In the genomic region with DNA sequence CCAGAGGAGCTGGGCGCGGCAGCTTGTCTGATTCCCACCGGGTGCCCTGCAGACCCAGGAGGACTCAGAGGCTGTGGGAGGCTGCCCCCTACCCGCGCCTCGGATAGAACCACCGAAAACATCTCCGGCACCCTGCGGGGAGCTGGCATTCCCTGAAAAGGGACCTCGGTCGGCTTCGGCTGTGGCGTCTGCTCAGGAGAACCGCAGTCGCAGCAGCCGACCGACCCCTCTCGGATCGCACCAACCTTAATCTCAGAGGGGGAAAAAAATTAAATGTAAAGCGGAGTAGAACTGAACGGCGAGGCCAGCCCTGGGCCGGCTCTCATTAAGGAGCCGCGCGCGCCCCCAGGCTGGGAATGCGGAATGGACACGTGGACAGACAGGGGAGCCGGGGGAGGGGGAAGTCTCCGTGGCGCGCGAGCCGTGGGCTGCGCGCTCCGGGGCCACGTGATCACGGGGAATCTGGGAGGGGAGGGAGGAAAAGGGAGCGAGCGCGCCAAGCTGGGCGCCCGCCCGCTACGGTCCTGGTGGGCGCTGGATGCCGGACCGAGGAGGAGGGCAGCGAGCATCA, we compare ENCODE assay signal across 8 mouse cellular contexts. TPM values are rescaled to one million over a fixed set of nuclear protein-coding genes. Genes with fewer than 3 reads are reported as not detected.
DNase-seq lines count a peak whose midpoint lies in the region; ATAC-seq lines count a peak whose summit lies in the region.

No protein-coding gene starts in this region.

- under 1% methylated on average over 38 of the region's 51 CpGs for WGBS in forebrain, embryonic 12.5 days
- WGBS in hindbrain, embryonic 15.5 days: under 1% methylated on average over 49 of the region's 51 CpGs
- WGBS in neural tube, embryonic 14.5 days: under 1% methylated on average over 51 of the region's 51 CpGs

- H3K4me3 ChIP-seq in brown adipose tissue, adult 24 weeks (ENCODE audit: insufficient read depth, low read depth, low read length): peak overlapping the region; percentile 22
- H3K4me3 ChIP-seq in forebrain, embryonic 12.5 days (replicated peaks): peak overlapping the region; percentile 62
- H3K4me3 ChIP-seq in hindbrain, embryonic 15.5 days: peak overlapping the region; percentile 89
- peak overlapping the region; percentile 71 for H3K4me3 ChIP-seq in neural tube, embryonic 14.5 days (ENCODE audit: low read depth, low read length)

- no peaks in the 10 kb centered on the region for H3K9me3 ChIP-seq in forebrain, embryonic 12.5 days
- no peaks in the 10 kb centered on the region for H3K9me3 ChIP-seq in hindbrain, embryonic 15.5 days
- H3K9me3 ChIP-seq in neural tube, embryonic 14.5 days (ENCODE audit: control insufficient read depth, low read length): no peaks in the 10 kb centered on the region

- no peaks in the 10 kb centered on the region for H3K36me3 ChIP-seq in forebrain, embryonic 12.5 days (replicated peaks)
- H3K36me3 ChIP-seq in hindbrain, embryonic 15.5 days: no peaks in the 10 kb centered on the region
- no peaks in the 10 kb centered on the region for H3K36me3 ChIP-seq in neural tube, embryonic 14.5 days (ENCODE audit: control insufficient read depth, insufficient read depth, low read length)

- no peak overlapping the region for H3K27ac ChIP-seq in brown adipose tissue, adult 24 weeks (replicated peaks; ENCODE audit: low read depth, low read length)
- H3K27ac ChIP-seq in forebrain, embryonic 12.5 days: no peak overlapping the region
- peak overlapping the region; percentile 73 for H3K27ac ChIP-seq in hindbrain, embryonic 15.5 days (replicated peaks)
- peak overlapping the region; percentile 59 for H3K27ac ChIP-seq in neural tube, embryonic 14.5 days (ENCODE audit: low read depth, low read length)

- peak overlapping the region; percentile 98 for H3K4me2 ChIP-seq in forebrain, embryonic 12.5 days
- peak overlapping the region; percentile 96 for H3K4me2 ChIP-seq in hindbrain, embryonic 15.5 days
- peak overlapping the region; percentile 97 for H3K4me2 ChIP-seq in neural tube, embryonic 14.5 days (ENCODE audit: low read depth, low read length)

- peak overlapping the region; percentile 68 for H3K9ac ChIP-seq in forebrain, embryonic 12.5 days
- H3K9ac ChIP-seq in hindbrain, embryonic 15.5 days: peak overlapping the region; percentile 74
- peak overlapping the region; percentile 78 for H3K9ac ChIP-seq in neural tube, embryonic 14.5 days (replicated peaks; ENCODE audit: low read depth, low read length)

- intact Hi-C loops in left cerebral cortex, postnatal 36 days (cut with DNase I): loop anchor here (5.0 kb wide), 2 partner anchors 295 to 375 kb away; a partner anchor contains a TSS

- no peaks in the 10 kb centered on the region; the same call in 1 of the 2 replicates for H3K4me1 ChIP-seq in brown adipose tissue, adult 24 weeks (ENCODE audit: control insufficient read depth, insufficient read depth, insufficient read length, low read length)
- peaks cover 32% of the 10 kb centered on the region for H3K4me1 ChIP-seq in forebrain, embryonic 12.5 days
- peaks cover 52% of the 10 kb centered on the region for H3K4me1 ChIP-seq in hindbrain, embryonic 15.5 days (replicated peaks)
- peaks cover 6% of the 10 kb centered on the region; the same call in 1 of the 2 replicates for H3K4me1 ChIP-seq in neural tube, embryonic 14.5 days (ENCODE audit: control insufficient read depth, insufficient read depth, low read length)

- peak; percentile 81 for ATAC-seq in forebrain, embryonic 12.5 days (ENCODE audit: low FRiP score)
- ATAC-seq in hindbrain, embryonic 15.5 days (ENCODE audit: low FRiP score, low read depth): peak; percentile 91
- peak; percentile 74 for ATAC-seq in neural tube, embryonic 14.5 days (ENCODE audit: low read depth)
- no peak for ATAC-seq in megakaryocyte-erythroid progenitor cell, adult 5-6 weeks (replicated peaks; ENCODE audit: low FRiP score, low TSS enrichment, poor library complexity, severe bottlenecking)

- peaks cover 92% of the 10 kb centered on the region for H3K27me3 ChIP-seq in forebrain, embryonic 12.5 days
- peaks cover 33% of the 10 kb centered on the region for H3K27me3 ChIP-seq in hindbrain, embryonic 15.5 days
- H3K27me3 ChIP-seq in neural tube, embryonic 14.5 days (ENCODE audit: control insufficient read depth, insufficient read depth, low read length): 0 out of 2 replicates have a peak, but pooled peaks cover 3% of the 10 kb centered on the region

- DNase-seq in ZHBTc4 (ENCODE audit: low read depth, low spot score): peak; percentile 74
- DNase-seq in left cerebral cortex, postnatal 36 days (ENCODE audit: low spot score in 2 of 2): peak; percentile 76 to 77
- no peak for DNase-seq in spleen, postnatal 4 days (ENCODE audit: low spot score in 2 of 2)

RNA-seq across cellular contexts. Expression of a gene that starts 1.6 kb away (rescaled TPM):
- not detected in 2 replicates for polyA plus RNA-seq in brown adipose tissue, adult 24 weeks (2012; ENCODE audit: insufficient read depth, insufficient read length, missing spikeins)
- polyA plus RNA-seq in forebrain, embryonic 12.5 days (2016; fragmentation: Nextera tagmentation; extraction: Ambion mirVana): 0.85 and 0.88 TPM in 2 replicates
- polyA plus RNA-seq in hindbrain, embryonic 15.5 days (2015; fragmentation: Nextera tagmentation; extraction: Ambion mirVana): 4.2 and 4.3 TPM in 2 replicates
- total RNA-seq in left cerebral cortex, postnatal 36 days (2021): 10 to 100 TPM; 14.0 to 22.9 TPM
- 5.8 and 6.1 TPM in 2 replicates for polyA plus RNA-seq in neural tube, embryonic 14.5 days (2014; fragmentation: Nextera tagmentation; extraction: Ambion mirVana)
- total RNA-seq in megakaryocyte-erythroid progenitor cell, adult 5-6 weeks (2014; fragmentation: Nextera tagmentation): 0.04 TPM in 1 of 2 replicates, not detected in the other
- total RNA-seq in megakaryocyte-erythroid progenitor cell, adult 5-6 weeks (2017): not detected in 2 replicates

Comparison
In these comparisons a context has a peak if more than half of its experiments do, and no peak if none do; other contexts are left out.
1. DNase-seq: peak in ZHBTc4 (single experiment) and left cerebral cortex, postnatal 36 days (2 of 2); none in spleen, postnatal 4 days (0 of 2).
2. H3K27ac ChIP-seq: peak in hindbrain, embryonic 15.5 days (single experiment) and neural tube, embryonic 14.5 days (single experiment); none in brown adipose tissue, adult 24 weeks (single experiment) and forebrain, embryonic 12.5 days (single experiment).
3. H3K4me3 ChIP-seq: peak in every context shown above with its lines; median percentile 89 in hindbrain, embryonic 15.5 days; 71 in neural tube, embryonic 14.5 days; 62 in forebrain, embryonic 12.5 days; 22 in brown adipose tissue, adult 24 weeks.
4. Peak in every context shown above with its lines, with median percentiles within 50 percentile points of each other: H3K4me2 ChIP-seq and H3K9ac ChIP-seq.